Mouse (Mus musculus) inflammation-experienced regulatory T-cells, adult 6 months (primary cell): ENCODE results near the gene Fsip1. TPM values are rescaled to one million over a fixed set of nuclear protein-coding genes. Genes with fewer than 3 reads are reported as not detected.
"Not testable (repeated sequence)": the region's sequence is repeated elsewhere in the genome, so short reads cannot be mapped to it uniquely, and the experiment has no call there.

Source experiments
- ATAC-seq: one replicate; pipeline ENCODE4 v1.8.0; 2017
- polyA plus RNA-seq, 3 experiments: library from polyadenylated mRNA; unstranded; fragments of 100-300 nt; shearing (Covaris generic); gene quantifications; one replicate each; pipeline ENCODE4 v1.2.1; 2017

Gene Fsip1
- polyA plus RNA-seq, 3 experiments from 2014 or later, result not detected

DNA sequence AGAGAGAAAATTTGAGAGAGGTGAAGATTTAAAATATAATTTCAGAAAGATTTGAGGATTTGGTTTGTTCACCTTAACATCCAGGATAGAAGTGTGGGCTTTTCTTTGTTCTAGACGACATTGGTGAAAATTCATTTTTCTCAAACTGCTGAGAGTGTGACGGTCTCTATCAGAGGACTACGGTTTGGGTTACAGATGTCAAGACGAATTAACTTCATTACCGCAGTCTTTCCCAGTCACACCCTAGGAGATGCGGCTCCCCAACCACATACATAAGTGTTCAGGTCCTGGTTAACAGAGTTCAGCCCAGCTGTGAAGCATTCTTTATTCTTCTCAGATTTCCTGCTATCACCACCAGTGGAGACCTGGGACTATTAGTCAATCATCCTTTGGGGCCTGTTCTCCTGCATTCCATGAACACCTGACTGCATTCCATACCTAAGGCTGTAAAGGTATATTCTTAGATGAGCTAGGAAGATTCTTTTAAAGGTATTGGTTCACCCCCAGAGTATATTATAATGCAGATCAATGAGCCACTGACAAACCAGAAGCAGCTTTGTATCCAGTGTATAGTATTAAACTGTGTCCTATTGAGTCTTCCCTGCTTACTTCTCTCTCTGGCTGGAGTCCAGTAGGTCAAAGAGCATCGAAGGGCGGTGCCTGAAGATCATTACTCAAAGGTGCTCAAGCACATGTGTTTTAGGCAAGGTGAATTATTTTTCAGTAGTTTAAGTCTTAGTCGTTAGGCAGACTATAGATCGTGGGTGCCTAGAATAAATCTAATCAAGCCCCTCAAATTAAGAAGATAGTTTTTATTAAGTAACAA lies 82.0 kb downstream of the Fsip1 start:
- ATAC-seq, result no peak

- no peak for ATAC-seq
Observed at GRCm38 (mm10) chr2:118168225-118168624, 88.5 kb downstream of the Fsip1 start.

- no peak for ATAC-seq
Observed at GRCm38 (mm10) chr2:118167731-118168130, 89.0 kb downstream of the Fsip1 start.

DNA sequence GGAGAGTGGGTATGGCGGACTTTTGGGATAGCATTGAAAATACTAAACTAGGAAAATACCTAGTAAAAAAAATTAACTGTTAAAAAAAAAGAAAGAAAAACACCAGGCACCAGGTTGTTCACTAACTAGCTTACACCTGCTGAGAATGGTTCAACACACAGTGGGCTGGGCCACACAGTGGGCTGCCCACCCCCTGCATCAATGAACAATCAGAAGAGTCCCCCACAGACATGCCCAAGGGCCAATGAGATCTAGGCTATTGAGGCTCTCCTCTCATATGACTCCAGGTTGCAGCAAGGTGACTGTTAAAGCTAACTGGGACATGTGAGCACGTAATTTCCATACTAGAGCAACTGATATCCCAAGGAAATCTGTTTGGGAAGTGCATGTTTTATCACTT lies 91.1 kb downstream of the Fsip1 start:
- ATAC-seq, result no peak

DNA sequence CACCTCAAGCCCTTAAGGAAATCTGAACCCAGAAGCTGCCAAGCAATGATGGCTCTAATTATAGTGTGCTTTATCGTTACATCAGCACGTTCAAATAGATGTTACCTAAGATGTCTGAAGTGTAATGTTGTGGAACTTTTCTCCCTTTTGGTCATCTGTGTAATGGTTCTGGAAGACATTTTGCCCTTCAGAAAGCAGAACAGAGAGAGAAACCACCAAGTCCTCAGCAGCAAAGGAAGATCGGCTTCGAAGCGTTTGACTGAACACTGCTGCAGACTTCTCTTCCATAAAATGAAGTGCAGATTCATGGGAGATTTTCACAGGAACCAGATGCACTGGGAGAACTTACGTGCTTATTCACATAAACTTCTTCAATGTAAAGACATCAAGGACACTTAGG lies 92.6 kb downstream of the Fsip1 start:
- ATAC-seq, result no peak

DNA sequence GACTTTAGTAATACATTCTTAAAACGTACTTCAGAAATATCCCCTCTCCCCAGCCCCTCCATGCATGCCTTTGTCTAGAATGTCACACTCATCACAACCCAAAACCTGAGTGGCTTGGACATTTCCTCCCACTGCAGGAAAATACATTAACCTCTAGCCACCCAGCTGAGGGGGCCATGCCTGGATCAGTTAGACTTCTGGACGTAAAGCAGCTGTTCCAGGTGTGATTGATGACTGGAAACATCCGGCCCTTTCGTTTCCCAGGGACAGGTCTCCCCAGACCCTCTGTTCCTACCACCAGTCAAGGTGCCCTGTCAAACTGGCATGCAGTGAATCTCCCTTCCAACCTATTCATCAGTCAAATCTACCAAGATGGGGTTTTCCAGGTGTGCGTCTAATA lies 94.3 kb downstream of the Fsip1 start:
- ATAC-seq, result no peak

- no peak for ATAC-seq
Observed at GRCm38 (mm10) chr2:118160991-118161390, 95.8 kb downstream of the Fsip1 start.

GRCm38 (mm10) chr2:118160547-118160946 lies 96.2 kb downstream of the Fsip1 start:
- ATAC-seq, result no peak

DNA sequence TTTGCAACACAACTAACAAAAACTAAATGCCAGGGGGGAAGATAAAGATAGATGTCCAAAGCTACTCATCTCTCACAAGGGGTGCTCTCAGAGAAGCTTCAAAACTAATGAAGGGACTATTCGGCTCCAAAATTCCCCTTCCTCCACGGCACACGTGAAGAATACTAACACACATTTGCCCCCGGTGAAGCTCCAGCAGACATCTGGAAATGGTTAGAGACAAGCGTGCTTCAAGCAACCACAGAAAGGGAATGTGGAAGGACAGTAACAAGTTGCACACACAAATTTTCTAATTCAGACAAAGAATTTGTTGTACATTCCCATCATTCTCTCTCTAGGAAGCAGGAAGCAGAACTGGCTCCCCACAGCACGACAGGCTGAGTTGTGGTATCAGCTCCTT lies 97.6 kb downstream of the Fsip1 start:
- ATAC-seq, result no peak

DNA sequence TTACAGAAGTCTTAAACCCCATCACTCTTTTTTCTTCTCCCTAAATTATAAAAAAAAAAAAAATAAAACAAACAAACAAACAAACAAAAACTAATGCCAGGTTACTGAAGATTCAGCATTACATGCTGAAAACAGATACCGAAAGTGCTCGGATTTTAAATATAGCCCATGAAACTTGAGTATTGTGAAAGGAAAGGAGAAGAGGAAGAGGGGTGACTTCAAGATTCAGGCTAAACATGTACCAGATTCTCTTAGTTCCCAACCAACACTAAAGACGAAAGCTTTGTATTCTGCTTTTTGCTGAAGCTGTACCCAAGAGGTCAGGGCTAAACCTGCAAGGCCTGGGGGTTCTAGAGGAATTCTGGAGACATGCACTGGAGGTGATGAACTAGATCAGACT lies 98.7 kb downstream of the Fsip1 start:
- no peak for ATAC-seq

DNA sequence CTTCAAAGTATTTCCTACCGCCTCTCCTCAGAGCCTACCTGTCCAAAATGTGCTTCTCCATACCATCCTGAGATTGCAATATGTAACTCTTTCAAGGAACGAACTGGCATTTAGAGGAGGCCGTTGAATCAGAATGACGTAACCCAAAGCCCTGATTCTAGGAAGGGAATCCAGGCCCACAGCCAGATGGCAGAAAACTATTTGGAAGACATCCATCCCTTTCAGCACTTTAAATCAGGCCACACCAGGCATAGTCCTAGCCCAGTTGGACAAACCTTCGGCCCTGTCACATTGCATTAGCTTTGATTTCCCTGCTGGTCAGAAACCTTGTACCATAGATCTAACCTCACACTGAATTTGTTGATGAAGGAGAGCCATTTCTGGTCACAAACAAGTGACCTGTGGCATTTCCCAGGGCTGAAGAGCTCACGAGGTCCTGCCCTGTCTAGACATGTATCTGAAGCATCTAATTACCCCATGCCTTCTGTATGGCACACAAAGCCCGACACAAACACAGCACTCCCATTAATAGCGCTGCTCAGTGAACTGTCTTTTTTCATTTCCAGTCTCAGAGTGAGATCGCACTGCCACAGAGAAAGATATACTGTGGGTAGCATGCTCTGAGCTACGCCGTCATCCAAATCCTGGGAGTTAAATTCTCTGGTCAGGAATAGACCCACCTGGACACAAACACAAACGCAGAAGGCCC lies 106.8 kb downstream of the Fsip1 start:
- no peak for ATAC-seq

DNA sequence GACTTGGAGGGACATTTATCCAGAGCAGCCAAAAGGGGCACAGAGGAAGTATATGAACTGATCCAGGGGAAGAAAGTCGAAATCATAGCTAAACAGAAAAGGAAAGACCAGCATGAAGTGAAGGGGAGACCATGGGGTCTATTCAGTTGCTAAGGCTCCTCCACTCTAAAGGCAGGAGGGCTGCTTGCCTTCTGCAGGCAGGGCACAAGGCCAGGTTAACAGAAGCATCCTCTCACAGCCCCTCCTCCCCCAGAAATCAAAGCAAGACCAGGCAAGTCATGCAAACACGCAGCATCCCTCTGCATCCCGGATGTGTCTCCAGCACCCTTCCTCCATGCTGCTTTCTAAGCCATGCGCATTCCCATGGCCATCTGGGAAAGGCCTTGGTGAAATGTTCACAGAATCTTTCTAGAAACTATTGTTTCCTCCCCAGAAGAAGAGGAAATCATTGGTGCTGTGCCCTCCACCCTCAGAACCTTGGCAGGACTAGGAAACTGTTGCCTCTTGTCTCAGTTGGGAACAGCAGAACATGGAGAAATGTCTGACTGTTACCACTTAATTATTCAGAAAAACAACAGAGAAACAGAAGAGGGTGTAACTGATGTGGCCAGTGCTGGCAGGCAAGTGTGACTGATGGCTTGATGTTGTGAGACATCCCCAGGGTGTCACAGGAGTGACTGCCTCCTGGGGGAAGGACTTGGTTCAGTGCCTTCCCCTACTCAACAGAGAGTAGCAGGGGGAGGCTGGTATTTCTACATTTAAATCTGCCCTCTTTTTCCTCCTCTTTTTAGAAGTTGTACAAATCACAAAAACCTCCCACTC lies 108.2 kb downstream of the Fsip1 start:
- no peak for ATAC-seq

DNA sequence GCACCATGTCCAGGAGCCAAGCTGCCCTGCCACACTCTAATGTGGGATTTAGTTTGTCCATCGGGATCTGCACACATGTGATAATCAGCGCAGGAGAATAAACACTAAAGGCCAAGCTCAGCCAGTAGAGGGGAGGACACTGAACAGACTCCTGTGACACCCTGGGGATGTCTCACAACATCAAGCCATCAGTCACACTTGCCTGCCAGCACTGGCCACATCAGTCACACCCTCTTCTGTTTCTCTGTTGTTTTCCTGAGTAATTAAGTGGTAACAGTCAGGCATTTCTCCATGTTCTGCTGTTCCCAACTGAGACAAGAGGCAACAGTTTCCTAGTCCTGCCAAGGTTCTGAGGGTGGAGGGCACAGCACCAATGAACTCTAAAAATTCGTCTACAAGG lies 109.0 kb downstream of the Fsip1 start:
- not testable (repeated sequence) for ATAC-seq

- no peak for ATAC-seq
Observed at GRCm38 (mm10) chr2:118141651-118142050, 115.1 kb downstream of the Fsip1 start.

GRCm38 (mm10) chr2:118139261-118139660 lies 117.5 kb downstream of the Fsip1 start:
- no peak for ATAC-seq

- ATAC-seq, result no peak
Observed at GRCm38 (mm10) chr2:118137776-118138175, 119.0 kb downstream of the Fsip1 start.

GRCm38 (mm10) chr2:118137071-118137470 lies 119.7 kb downstream of the Fsip1 start:
- ATAC-seq, result no peak

GRCm38 (mm10) chr2:118128313-118128712 lies 128.5 kb downstream of the Fsip1 start:
- no peak for ATAC-seq

- no peak for ATAC-seq
Observed at GRCm38 (mm10) chr2:118127516-118128288, 129.1 kb downstream of the Fsip1 start.

- ATAC-seq, result no peak
Observed at GRCm38 (mm10) chr2:118125943-118126470, 130.8 kb downstream of the Fsip1 start.

GRCm38 (mm10) chr2:118125211-118125939 lies 131.4 kb downstream of the Fsip1 start:
- no peak for ATAC-seq
